Mouse (Mus musculus) ES-Bruce4 (cell line): ENCODE measurements around the gene Slc19a1.
A peak's percentile ranks its signal among the peaks of the same experiment; 100 is the strongest.

Source experiments
- CTCF ChIP-seq: IDR thresholded peaks from one replicate; pipeline ENCODE4 v1.8.1; 2011; ENCODE audit warnings: low read depth, low read length
- EP300 ChIP-seq: IDR thresholded peaks from 2 replicates; pipeline ENCODE4 v1.6.1; 2011; ENCODE audit warnings: low read depth, low read length; ENCODE audit not compliant: insufficient read depth
- POLR2A ChIP-seq: IDR thresholded peaks from one replicate; pipeline ENCODE4 v1.8.1; 2011; ENCODE audit warnings: low read length; ENCODE audit not compliant: insufficient read depth

DNA sequence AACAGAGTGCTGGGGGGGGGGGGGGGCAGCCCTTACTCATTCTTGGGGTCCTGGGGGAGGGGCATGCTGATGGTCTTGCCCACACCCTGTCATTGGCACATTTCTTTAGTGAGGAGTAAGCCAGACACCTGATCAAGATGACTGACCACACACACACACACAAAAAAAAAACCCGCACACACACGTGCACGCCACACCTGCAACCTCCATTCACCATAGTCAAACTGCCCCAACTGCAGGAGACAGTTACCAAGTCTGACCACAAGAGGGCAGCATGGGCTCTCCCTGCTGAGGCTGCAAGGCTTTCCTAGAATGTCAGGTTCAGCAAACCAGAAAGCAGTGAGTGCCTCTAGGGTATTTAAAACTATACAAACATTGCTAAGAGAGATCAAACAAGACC is 50.4 kb downstream of the Slc19a1 start:
- TF ChIP-seq CTCF (peak; percentile 97), POLR2A (no peak), EP300 (0 out of 2 replicates have a peak, but pooled peaks have one; percentile 14)
